Mouse (Mus musculus): ENCODE results near the gene Crhr2. TPM values are rescaled to one million over a fixed set of nuclear protein-coding genes. Genes with fewer than 3 reads are reported as not detected.

The Crhr2 gene
- total RNA-seq, 2 experiments from 2014 or later = 2.1 to 2.6 TPM

- intact Hi-C loops (cut with DNase I) = no loop called here
- DNase-seq (ENCODE audit: low spot score in 2 of 2) = no peak
Observed at GRCm38 (mm10) chr6:55061328-55061727, 71.5 kb downstream of the Crhr2 start.

DNA sequence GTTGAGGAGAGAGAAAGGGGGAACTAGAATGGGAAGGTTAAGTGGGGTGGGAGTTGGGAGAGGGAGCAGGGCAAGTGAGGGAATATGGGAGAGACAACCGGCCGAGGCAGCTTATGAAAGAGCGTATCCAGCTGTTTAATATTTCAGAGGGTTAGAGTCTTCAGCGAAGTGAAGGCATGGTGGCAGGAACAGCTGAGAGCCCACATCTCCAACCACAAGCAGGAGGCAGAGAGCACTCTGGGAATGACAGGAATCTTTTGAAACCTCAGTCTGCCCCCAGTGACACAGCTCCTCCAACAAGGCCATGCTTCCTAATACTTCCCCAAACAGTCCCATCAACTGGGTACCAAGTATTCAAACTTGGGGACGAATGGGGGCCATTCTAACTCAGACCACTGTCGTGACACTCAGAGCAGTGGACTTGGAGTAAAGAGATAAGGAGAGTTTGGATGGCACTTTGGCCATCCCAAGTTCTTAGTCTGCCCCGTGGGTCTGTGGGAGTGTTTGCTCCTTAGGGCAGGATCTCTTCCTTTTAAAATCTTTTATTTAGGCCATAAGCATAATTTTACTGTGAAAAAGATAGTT lies 72.5 kb downstream of the Crhr2 start:
- intact Hi-C loops (cut with DNase I) = no loop called here
- no peak for DNase-seq (ENCODE audit: low spot score in 2 of 2)

- intact Hi-C loops (cut with DNase I) = no loop called here
- no peak for DNase-seq (ENCODE audit: low spot score in 2 of 2)
Observed at GRCm38 (mm10) chr6:55057427-55057826, 75.4 kb downstream of the Crhr2 start.

DNA sequence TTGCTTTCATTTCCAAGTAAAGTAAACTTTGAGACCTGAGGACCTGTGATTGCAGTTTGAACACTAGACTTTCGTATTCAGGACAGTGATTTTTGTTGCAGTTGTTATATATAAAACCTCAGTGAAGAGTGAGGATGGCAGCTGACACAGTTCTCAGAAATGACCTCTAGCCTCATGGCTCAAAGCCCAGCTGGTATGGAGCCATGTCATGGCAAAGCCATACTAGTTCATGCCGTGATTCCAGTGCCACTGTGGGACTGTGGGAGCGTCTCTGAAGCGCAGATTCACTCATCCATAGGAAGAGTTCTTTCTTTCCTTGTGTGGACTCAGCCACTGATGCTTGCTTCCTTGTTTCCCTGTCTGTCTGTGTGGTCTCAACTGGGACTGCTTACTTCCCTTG lies 78.3 kb downstream of the Crhr2 start:
- no peak for DNase-seq (ENCODE audit: low spot score in 2 of 2)
- intact Hi-C loops (cut with DNase I) = no loop called here

DNA sequence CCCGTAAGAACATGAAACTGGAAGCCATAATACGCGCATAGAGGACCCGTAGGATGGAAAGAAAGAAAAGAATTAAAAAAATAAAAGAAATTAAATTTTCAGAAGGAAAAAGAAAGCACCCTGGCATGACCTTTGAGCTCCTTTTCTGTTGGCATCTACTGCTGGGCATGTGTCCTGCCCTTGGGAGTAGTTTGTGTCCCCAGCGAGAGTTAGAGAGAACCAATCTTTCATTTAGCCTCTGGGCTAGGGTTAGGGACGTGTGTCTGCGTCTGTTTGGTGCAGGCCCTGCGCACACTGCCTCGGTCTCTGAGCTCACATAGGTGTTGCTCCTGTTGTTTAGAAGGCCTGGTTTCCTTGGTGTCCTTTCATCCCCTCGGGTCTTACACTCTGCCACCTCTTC lies 83.6 kb downstream of the Crhr2 start:
- no peak for DNase-seq (ENCODE audit: low spot score in 2 of 2)
- intact Hi-C loops (cut with DNase I) = no loop called here

DNA sequence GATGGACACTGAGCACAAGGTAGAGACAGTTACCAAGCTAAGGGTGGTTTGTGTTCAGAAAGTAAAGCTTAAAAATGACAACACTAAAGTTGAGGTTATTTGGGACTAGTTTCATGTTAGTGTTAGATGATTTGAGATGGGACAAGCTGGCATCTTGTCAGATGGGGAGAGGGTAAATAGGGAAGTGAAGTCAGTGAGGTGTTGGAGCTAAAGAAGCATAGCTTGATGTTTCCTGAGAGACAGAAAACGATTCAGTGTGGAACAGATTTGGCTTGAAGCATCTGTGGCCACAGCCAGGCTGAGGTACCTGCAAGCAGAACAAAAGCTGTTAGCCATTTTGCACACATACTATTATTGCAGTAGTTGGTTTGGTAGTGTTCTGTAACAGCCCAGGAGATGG lies 87.5 kb downstream of the Crhr2 start:
- intact Hi-C loops (cut with DNase I) = no loop called here
- no peak for DNase-seq (ENCODE audit: low spot score in 2 of 2)

GRCm38 (mm10) chr6:55044542-55044941 lies 88.3 kb downstream of the Crhr2 start:
- intact Hi-C loops (cut with DNase I) = no loop called here
- DNase-seq (ENCODE audit: low spot score in 2 of 2) = no peak

GRCm38 (mm10) chr6:55043206-55043605 lies 89.6 kb downstream of the Crhr2 start:
- intact Hi-C loops (cut with DNase I) = no loop called here

More at GRCm38 (mm10) chr6:55043206-55043605, 89.6 kb downstream of the Crhr2 start:
- DNase-seq (ENCODE audit: low spot score in 2 of 2) = no peak

Other genes starting within 250 kb of the Crhr2 start
- gene Nod1, start 160.4 kb downstream of the Crhr2 start, total RNA-seq (2021) = 1 to 10 TPM; 4.3 to 4.7 TPM
- gene Ggct, start 140.1 kb downstream of the Crhr2 start, total RNA-seq (2021) = 10 to 100 TPM; 24.0 to 25.0 TPM
- gene Gars, start 95.0 kb downstream of the Crhr2 start, total RNA-seq (2021) = 100 to 1,000 TPM; 126 to 146 TPM
- 1 to 10 TPM; 1.1 to 2.4 TPM for gene Inmt, start 42.0 kb upstream of the Crhr2 start, total RNA-seq (2021)
- gene Mindy4, start 70.4 kb upstream of the Crhr2 start, total RNA-seq (2021) = 10 to 100 TPM; 10.4 to 10.5 TPM
- gene Aqp1, start 203.4 kb upstream of the Crhr2 start, total RNA-seq (2021) = under 1 TPM; 0.39 to 0.63 TPM
- gene Ghrhr, start 243.3 kb upstream of the Crhr2 start, total RNA-seq (2021) = not detected